Mouse (Mus musculus): ENCODE data around the gene Nkrf.

DNA sequence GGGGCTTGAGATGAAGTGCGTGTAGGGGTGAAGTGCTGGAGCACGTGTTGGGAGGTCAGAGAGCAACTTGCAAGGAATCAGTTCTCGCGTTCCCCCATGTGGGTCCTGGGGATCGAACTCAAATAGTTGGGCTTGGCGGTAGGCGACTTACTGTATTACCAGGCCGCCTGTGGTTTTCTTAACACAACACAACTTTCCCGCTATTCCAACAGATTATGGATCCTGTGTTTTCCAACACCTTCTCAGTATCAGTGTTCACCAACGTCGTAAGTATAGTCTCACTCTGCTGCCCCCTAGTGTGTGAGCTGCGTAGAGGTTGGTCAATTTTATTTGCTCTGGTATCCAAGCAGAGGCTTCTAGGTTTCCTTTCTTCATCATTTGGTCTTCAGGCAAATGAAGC is 8.6 kb upstream of the Nkrf start:
- TF ChIP-seq CTCF (conservative IDR thresholded peaks at IDR 0.05; ENCODE audit: insufficient read depth, insufficient read length, low read depth, low read length) (peak; percentile 21; the same call in 1 of the 2 replicates), POLR2A (IDR thresholded peaks at IDR 0.05; ENCODE audit: low read depth, low read length) (no peak)
